Mouse (Mus musculus) thymus, postnatal 25 days (tissue): ENCODE measurements around the gene Wdr31.
A peak's percentile ranks its signal among the peaks of the same experiment; 100 is the strongest.
"Not testable (repeated sequence)": the region's sequence is repeated elsewhere in the genome, so short reads cannot be mapped to it uniquely, and the experiment has no call there.

Source experiments
- DNase-seq: peaks from one replicate; pipeline ENCODE4 v3.0.0; 2022

Wdr31 gene

DNA sequence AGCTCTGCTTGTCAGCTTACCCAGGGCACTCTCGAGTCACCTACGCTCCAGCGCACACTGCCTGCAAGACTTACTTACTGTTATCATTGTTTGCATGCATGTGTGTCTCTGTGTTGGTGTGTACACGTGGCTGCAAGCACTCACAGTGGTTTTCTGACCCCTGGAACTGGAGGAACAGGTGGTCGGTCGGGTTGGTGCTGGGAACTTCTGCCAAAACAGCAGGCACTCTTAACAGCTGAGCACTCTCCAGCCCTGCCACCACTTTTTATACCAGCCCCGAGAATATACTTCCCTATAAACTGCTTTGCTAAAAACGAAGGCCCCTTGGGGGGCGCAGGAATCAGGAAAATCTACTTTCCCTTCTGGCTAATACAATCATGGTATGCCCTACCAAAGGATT, 23.5 kb upstream of the Wdr31 start:
- DNase-seq = no peak

- no peak for DNase-seq
Measured at GRCm38 (mm10) chr4:62492682-62493081, 22.0 kb upstream of the Wdr31 start.

- no peak for DNase-seq
Measured at GRCm38 (mm10) chr4:62487914-62488313, 17.2 kb upstream of the Wdr31 start.

- no peak for DNase-seq
Measured at GRCm38 (mm10) chr4:62487172-62487571, 16.5 kb upstream of the Wdr31 start.

DNA sequence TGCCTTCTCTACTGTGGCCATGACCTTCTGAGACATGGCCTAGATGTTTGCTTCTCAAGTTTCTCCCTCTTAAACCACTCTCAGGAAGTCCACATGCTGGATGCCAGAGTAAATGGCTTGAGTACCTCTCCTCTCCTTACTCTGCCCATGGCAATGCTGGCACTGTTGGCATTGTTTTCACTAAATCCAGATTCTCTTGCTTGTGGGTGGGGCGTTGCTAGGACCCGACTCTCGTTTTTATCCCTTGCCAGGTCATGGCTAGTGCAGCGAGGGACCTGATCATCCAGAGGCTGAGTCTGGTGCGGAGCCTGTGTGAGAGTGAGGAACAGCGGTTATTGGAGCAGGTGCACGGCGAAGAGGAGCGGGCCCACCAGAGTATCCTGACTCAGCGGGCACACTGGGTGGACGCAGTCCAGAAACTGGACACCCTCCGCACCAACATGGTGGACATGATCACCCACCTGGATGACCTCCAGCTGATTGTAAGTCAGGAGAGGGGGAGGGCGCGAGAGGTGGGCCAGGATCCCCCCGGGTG, 15.5 kb upstream of the Wdr31 start:
- DNase-seq = no peak

- DNase-seq = no peak
Measured at GRCm38 (mm10) chr4:62485450-62486161, 14.9 kb upstream of the Wdr31 start.

GRCm38 (mm10) chr4:62484928-62485327, 14.2 kb upstream of the Wdr31 start:
- peak; percentile 20 for DNase-seq

DNA sequence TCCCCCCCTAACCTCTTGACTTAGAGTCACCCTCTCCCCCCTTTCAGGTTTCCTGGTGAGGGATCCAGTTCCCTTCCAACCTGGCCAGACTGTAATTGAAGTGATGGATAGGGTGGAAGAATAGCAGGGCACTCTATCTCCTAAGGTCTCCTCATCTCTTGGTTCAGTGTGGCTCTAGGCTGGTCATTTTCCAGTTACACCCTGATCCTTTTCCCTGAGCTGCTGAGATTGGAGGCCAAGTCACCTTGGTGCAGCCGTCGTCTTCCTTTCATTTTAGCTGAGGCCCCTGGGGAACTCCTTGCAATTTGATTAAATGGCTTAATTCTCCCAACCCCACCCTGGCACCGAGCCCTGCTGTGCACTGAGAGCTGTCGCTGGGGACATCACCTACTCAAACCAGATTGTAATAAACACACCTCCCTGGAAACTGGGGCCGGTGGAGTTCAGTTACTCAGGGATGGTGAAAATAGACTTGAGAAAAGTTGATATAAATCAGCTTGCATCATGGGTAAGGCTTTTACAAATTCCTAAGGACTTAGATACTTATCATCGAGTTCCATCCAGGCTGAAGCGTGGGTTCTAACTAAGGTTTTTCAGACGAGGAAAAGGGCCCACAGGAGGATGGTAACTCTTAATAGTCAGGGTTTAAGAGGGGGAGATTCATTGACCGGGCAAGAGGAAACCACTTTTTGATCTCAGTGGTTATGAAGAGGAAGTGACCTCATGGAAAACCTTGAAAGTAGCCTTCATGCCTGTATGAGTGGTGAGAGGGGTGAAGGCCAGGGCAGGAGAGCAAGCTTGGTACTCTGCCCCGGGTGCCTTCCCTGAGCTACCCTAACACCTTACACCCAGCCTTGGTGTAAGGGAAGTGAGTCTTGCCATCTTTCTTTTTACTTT, 10.3 kb upstream of the Wdr31 start:
- DNase-seq = no peak

GRCm38 (mm10) chr4:62479937-62480708, 9.4 kb upstream of the Wdr31 start, which contains the start of gene Bspry:
Bspry (plus strand) TSS chr4:62480053.
- DNase-seq = peak; percentile 62

DNA sequence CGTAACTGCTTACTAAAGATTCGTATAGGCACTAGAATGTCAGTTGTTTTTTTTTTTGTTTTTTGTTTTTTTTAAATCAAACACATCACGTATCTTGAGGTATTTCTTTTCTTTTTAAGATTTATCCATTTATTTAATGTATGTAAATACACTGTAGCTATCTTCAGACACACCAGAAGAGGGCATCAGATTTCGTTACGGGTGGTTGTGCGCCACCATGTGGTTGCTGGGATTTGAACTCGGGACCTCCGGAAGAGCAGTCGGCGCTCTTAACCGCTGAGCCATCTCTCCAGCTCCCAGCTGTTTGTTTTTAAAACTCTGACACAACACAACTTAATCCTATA, 8.9 kb upstream of the Wdr31 start:
- not testable (repeated sequence) for DNase-seq

GRCm38 (mm10) chr4:62477542-62478244, 7.0 kb upstream of the Wdr31 start:
- DNase-seq = no peak

GRCm38 (mm10) chr4:62475793-62476192, 5.1 kb upstream of the Wdr31 start:
- peak; percentile 42 for DNase-seq

GRCm38 (mm10) chr4:62475131-62475530, 4.4 kb upstream of the Wdr31 start:
- DNase-seq = peak; percentile 59

GRCm38 (mm10) chr4:62472071-62472470, 1.4 kb upstream of the Wdr31 start:
- DNase-seq = no peak

DNA sequence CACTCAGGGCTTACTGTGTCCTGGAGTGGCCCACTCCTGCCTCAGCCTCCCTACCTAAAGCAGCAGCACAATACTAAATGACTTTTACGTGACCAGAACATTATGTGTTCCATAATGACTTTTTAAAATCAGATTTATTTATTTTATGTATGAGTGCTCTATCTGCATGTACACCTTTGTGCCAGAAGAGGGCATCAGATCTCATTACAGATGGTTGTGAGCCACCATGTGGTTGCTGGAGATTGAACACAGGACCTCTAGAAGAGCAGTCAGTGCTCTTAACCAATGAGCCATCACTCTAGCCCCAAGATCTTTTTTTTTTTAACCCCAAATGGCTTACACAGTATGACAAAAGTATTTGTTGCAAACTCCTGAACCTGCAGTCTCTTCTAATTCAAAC, 2.5 kb downstream of the Wdr31 start:
- no peak for DNase-seq

DNA sequence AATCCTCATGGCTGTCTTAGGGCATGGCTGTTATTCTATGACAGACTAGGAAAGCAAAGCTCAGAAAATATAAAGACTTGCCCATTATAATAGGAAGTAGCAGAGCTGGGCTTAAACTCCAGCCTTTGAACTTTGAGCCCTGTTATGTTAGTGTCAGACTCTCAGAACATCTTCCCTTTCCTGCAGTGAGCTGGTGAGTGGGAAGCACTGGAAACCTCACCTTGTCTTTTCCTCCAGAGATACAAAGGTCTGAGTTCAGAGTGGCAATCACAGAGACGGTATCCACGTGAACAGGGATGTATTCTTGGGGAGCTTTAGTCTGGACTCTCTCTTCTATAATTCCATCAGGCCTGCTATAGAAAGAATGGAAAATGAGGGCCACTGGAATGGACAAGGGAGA, 7.6 kb downstream of the Wdr31 start:
- DNase-seq = no peak

GRCm38 (mm10) chr4:62460348-62460747, 10.3 kb downstream of the Wdr31 start:
- no peak for DNase-seq

DNA sequence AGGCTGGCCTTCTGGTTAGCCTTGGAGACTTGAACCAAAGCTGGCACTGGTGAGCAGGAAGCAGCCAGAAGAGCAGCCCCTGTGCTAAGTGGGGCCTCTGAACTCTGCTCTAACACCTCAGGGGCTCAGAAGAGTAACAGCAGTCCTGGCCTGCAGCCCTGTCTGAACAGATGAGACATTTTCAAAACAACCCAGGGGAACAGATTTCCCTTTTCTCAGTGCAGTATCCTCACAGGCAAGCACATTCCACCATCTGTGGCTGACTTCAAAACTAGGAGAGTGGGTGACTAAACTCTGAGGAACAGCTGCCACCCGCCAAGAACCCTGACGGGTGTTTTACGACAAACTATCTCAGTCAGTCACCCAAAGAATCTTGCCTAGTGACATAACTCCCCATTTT, 11.6 kb downstream of the Wdr31 start:
- DNase-seq = no peak

DNA sequence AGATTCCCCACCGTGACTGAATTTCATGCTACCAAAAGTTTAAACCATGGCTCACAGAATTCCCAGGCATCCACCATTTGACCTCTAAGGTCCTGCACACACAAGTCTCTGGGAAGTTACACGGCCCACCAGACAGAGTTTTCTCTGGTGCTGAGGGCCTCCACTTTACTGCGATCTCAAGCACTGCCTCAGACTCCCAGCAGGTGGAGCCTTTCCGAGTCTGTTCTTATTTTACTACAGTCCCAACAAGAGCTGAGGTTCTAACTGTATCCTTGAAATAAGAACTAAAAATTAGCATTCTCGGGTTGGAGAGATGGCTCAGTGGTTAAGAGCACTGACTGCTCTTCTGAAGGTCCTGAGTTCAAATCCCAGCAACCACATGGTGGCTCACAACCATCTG, 15.7 kb downstream of the Wdr31 start:
- peak; percentile 60 for DNase-seq

- DNase-seq = no peak
Measured at GRCm38 (mm10) chr4:62440986-62441385, 29.7 kb downstream of the Wdr31 start.

GRCm38 (mm10) chr4:62440544-62440943, 30.2 kb downstream of the Wdr31 start:
- no peak for DNase-seq

GRCm38 (mm10) chr4:62439793-62440192, 30.9 kb downstream of the Wdr31 start:
- no peak for DNase-seq

DNA sequence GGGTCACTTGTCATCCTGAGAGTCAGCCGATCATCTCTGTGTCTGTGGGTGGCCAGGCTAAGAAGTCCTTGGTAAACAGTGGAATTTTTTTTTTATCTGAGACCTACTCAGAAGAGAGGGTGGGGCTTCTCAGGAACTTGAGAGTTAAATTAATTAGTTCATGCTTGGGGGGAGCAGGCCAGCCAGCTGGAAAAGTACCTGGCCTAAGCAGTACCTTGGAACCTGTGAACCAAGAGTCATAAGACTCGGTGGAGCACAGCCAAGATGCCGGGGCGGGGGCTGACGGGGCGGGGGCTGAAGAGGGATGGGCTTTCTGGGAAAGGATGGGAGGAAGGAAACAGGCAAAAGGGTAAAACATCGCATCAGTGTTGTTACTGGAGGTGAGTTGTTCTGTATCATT, 32.8 kb downstream of the Wdr31 start:
- no peak for DNase-seq
